Mouse (Mus musculus) right cerebral cortex, postnatal 14 days (tissue): Measurements from ENCODE around the gene Insl6.

Experiments
- DNase-seq: peaks from one replicate; pipeline ENCODE4 v3.0.0; 2022

Insl6 gene

GRCm38 (mm10) chr19:29285451-29285869 is 39.7 kb downstream of the Insl6 start:
- no peak for DNase-seq

- no peak for DNase-seq
These were observed 46.1 kb downstream of the Insl6 start for GRCm38 (mm10) chr19:29278944-29279587.

GRCm38 (mm10) chr19:29276414-29276813 is 48.7 kb downstream of the Insl6 start:
- no peak for DNase-seq

- no peak for DNase-seq
These were observed 52.9 kb downstream of the Insl6 start for GRCm38 (mm10) chr19:29272011-29272809.
